Mouse (Mus musculus) naive thymus-derived CD4-positive, alpha-beta T cell, adult 2 months (primary cell): Measurements from ENCODE around the gene Fan1.

Experiments used
- DNase-seq: peaks from one replicate; pipeline ENCODE4 v3.0.0-alpha.2; 2011; ENCODE audit warnings: low read depth

The Fan1 gene

DNA sequence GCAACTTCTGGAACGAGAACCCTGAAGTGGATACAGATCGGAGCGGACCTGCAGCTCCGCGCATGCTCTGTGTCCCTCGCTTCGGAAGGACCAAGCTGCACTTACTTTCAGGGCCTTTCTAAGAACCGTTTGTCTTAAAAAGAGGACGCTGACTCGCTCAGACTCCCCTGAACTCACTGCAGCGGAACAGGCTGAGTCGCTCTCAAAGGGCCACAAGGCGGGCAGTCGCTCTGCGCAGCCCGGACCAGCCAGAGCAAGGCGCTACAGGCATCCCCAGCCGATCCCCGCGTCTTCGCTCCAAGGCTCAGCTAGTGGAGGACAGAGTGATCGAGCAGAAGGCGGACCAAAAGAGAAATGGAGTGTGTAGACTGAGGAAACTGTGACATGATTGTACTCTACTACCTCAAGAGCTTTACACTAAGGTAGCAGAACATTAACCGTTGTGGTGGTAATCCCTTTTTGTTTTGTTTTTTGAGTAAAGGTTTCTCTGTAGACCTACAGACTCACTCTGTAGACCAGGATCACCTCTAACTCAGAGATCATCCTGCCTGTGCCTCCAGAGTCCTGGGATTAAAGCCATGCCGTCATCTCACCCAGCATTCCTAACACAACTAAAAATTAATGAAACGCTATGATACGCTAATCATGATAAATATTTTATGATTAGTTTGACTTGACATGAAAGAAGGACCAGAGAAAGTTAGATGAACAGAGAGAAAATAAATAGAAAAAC is at the start of gene Fan1:
Gene Fan1, minus strand, starts transcription at position 266 of the 733 bp plus-strand sequence.
- DNase-seq = peak; percentile 93

DNA sequence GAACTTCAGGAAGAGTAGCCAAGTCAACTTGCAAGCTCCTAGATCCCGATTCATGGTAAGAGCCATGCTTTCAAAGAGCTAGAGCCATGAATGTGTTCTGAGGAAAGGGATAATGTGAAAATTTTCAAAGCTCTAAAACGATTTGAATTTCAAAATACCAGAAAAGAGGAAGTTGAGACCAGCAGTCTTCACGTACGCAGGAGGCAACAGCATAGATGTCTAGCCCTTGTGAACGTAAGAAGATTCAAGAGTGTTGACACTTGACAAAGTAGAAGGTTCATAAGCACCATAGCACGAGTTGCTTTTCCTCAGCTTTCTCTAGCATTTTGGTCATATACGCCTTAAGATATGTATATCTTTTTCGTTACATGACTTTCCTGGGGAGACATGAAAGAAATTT is 30.1 kb upstream of the Fan1 start:
- no peak for DNase-seq

DNA sequence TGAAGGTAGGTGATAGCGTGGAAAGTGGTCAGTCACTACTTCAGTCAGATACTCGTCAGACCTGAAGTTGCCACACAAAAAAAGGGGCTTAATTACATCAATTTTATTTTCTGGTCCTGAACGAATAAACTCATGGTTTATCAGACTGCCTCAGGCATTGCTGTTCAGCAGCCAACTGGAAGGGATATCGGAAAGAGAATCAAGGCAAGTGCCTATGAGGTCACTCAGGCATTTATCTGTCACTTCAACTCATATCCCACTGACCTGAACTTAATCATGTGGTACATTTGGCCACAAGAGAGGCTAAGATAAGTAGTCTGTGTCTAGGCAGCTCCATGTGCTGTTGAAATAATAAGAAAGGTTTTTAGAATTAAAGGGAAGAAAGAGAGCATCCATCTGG is 28.6 kb upstream of the Fan1 start:
- DNase-seq = no peak

DNA sequence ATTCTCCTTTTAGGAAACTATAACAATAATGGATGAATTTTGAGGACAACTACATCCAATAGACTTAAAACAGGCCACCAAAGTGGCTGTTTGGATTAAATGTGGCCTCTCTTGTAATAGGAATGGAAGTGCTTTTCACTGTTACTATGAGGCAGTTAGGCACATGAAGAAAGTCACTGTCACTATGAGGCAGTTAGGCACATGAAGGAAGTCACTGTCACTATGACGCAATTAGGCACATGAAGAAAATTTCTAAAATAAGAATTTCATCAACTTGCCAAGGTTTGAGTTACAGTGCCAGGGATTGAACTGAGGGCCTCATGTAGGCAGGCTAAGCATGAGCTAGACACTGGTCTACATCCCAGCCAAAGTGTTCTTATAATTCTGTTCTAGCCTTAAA is 26.8 kb upstream of the Fan1 start:
- no peak for DNase-seq

DNA sequence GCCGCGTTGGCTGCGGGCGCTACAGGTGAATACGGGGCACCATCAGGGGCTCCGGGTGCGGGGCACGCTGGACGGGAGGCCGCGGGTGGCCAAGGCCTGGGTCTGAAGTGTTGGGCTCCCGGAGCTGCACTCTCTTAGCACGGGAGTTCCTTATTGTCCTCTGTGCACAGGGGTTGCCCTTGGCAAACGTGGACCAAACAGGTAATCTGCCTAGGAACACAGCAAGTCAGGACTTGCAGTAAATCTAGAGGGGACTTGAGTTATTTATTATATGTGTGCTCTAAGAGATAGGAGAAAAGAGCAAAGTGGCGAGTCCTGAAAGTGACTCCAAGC is 18.9 kb upstream of the Fan1 start:
- no peak for DNase-seq

DNA sequence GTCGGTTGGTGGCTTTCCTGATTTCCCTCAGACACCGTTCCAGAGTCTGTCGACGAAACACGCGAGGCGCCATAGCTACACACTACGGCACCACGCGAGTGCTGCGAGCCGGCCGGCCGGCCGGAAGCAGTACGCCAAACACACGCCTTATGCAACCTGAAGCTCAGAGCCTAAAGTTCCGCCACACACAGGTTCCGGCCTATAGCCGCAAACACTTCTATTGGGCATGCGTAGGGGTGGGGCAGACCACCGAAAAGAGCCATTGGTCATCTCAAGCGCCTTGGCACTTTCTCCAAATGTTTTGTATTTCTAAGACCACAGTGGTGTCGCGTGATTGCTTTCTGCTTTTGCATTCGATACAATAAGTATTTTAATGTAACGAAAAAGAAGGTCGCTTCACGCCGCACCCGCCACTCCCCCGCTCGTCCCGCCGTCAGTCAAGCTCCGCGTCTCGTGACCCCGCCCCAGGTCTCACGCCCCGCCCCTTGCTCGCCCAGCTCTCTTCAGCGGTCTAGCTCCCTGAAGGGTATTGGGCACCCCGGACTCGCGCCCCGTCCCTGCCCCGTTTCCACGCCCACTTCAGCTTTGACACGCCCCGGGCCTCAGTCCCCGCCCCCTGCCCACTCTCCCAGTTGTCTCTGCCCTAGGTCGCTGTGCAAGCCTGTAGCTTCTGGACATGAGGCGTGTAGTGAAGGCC is 18.4 kb upstream of the Fan1 start, which contains the start of the genes Mphosph10 and Mcee:
Gene Mphosph10, minus strand, starts transcription at position 147 of the 697 bp plus-strand sequence.
Gene Mcee, plus strand, starts transcription at position 486 of the 697 bp plus-strand sequence.
- peak; percentile 96 for DNase-seq

DNA sequence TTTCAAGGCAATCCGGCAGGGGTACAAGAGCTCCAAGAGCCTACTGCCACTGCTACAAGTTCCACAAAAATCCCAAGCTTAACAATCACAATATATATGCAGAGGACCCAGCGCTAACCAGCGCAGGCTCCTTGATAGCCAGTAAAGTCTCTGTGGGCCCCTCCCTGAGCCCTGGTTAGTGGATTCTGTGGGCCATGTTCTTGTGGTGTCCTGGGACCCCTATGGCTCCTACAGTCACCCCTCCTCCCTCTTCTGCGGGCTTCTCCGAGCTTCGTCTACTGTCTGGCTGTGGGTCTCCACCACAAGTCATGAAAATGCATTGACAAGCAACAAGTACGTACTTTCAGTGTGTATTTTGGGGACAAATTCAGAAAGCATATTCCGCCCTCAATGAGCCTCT is 17.6 kb upstream of the Fan1 start:
- no peak for DNase-seq

DNA sequence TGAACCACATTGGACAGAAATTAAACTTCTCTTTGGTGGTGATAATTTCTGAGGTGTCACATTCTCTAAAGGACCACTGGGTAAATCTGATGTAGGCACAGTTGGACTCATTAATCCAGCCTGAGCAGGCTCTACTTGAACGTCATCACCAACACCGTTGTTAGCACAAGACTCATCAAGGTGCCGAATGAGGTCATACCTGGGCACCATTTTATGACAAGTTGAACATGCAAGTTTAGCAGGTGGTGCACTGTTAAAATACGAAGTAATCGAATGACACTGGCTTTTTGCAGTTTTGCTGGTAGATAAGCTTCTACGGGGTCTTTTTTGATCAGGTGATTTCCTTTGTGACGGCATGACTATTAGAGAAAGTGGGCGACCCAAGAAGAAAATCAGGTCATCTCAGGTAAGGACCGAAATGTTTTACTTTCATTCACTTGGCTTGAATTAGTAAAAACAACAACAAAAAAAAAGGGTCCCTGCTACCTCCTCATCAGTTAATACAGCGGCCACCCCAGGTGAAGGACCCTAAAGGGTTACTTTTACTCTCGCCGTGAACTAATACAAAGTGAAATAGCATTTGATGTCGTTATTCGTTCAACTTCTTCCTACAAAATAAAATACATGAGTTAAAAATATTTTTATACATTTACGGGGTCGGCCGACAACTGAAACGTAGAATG is 607 bp downstream of the Fan1 start:
- DNase-seq = peak; percentile 66

DNA sequence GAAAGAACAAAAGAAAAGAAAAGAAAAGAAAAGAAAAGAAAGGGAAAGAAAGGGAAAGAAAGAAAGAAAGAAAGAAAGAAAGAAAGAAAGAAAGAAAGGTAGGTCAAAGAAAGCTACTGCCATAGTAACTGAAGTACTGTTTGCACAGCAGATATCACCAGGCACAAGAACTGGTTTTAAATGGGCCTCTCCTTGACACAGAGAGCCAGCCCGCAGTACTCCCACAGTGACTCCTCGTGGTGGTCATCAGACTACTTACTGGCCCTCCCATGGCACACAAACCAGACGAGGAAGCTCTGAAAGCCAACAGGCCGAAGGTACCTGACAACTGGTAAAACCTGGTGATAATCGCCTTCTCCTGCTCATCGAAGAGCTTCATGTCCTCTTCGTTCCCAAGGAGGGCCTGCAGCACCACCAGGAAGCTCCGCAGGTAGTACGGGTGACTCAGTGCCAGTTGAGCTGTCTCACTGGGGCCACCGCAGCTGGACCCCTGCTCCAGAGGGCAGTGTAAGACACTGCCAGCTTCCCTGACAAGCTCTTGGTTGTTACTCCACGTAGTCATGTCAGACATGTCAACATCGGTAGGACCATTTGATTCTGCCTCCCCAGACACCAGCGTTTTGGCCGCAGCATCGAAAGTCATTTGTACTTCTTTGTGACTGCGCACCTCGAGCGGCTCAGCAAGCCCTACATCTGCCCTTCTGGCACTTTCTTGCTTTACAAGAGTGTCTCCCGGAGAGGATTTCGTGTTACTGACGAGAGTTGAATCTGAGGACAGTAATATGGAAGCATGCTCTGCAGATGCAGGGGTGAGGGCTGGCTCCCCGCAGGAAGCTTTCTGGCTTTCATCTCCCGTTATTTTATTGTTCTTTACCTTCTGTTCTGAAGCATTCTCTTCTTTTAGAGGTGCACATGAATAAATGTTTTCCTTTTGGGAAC is 1.7 kb downstream of the Fan1 start:
- no peak for DNase-seq

DNA sequence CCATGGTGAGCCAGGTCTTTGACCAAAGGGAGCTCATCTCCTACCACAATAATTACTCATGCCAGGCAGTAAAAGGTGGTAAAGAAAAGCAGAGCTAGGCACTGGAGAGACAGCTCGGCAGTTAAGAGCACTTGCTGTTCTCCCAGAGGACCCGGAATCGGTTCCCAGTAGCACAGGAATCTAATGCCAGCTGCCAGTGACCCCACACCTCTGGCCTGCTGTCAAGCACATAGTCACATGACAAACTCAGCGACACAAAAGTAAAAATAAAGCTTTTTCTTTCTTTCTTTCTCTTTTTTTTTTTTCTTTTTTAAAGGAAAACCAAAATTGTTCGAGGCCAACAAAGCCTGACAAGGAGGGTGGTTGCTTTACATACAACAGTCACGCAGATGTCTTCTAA is 4.1 kb downstream of the Fan1 start:
- no peak for DNase-seq

DNA sequence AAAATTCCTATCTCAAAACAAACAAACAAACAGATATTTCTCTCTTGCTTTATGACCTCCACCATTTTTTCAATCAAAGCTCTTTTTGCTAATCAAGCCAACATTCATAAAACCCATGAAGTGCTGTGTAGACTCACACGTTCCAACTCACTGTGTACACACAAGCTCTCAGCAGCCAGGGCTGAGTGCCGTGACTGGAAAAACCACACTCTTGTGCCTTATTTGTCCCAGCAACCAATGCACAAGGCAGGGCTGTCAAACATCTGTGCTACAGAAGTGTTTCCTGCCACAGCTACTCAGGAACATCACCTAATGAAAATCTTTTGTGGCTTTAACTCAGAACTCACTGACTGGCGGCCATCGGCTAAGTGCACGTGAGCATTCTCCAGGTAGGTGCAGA is 8.0 kb downstream of the Fan1 start:
- DNase-seq = no peak

DNA sequence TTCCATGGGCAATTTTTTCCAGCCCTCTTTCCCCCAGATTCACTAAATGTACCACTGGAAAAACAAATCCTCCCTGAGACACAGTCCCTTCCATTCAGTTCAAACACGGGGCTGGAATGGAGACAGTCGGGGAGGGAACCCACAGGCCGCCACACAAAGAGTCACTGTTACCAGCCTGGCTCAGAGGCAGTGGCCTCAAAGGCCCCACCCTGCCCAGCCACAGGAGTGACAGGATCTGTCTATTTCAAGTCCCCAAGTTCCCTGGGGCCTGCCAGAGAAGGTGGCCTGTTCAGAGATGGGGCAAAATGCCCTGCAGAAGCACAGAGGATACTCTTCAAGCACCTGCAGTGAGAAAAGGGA is 13.3 kb downstream of the Fan1 start:
- no peak for DNase-seq

DNA sequence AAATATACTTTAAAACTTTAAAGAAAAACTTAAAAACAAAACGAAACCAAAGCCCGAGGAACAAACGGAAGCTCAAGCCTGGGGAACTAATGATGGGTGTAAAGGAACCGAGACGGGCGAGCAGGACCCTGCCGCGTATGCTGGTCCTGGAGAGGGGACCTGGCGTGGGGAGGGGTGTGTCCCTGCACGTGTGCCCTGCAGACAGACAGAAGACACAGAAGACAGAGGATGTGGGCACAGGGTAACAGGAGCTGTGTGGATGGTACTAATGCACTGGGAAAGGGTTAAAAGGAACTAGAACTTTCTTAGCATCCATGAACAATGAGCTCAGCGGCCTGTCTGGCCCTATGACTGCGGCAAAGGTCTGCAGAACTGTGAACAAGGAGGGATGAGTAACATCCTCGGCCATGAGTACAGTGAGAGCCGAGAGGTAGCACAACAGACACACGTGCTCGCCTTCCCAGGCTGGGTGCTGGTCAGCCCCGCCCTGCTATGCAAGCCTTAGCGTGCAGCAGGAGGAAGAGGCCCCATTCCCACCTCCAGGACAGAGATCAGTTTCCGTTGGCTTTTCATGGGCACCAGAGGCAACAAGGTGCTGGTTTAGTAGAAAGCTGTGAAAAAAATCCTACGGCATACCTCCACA is 13.8 kb downstream of the Fan1 start:
- DNase-seq = no peak

DNA sequence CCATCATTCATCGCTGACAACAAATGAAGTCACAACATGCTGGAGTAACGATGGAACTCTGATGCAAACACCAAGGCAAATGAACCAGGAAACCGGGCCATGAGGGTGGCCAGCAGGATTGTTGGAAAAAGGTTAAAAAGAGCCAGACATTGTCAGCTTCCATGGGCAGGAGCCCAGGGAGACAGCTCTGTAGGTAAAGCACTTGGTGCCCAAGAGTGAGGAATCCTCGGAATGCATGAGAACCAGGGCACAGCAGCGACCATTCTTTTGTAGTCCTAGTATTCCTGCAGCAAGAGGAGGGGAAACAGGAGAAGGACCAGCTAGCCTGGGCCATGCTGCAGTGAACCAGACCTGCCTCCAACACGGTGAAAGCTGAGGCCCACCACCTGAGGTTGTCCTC is 15.2 kb downstream of the Fan1 start:
- no peak for DNase-seq

DNA sequence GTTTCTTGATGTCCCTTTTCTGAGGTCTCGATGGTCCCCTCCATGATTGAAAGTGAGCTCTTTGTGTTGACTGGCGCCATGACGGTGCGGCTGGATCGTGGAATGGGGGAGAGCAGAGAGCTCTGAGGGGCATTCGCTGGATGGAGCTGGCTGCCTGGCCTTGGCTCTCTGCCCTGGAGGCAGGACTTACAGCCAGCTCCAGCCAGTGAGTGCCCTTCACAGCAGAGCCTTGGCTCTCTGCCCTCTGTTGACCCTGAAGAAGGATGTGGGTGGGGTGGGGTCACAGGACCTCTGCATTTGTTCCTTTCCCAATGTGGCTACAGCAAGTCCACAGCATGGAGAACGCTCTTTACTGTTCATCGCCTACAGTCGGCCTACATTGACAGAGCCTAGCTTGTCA is 16.5 kb downstream of the Fan1 start:
- no peak for DNase-seq

DNA sequence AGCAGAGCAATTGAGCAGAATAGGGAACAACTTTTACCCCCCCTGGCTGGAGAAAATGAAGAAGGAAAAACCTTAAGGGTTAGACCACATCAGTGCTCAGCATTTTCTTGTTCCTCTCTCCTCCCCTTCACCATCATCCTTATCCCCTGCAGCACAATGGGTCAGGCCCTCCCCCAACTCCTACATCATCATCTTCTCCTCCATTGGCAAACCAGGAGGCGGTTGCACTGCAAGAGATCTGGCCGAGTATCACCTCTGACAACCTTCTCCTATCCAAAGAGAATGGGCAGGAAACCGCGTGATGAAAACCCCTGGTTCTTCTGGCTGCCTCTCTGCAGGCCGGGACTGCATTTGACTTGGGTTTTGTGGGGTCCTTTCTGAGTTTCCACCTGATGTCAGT is 17.2 kb downstream of the Fan1 start:
- no peak for DNase-seq

DNA sequence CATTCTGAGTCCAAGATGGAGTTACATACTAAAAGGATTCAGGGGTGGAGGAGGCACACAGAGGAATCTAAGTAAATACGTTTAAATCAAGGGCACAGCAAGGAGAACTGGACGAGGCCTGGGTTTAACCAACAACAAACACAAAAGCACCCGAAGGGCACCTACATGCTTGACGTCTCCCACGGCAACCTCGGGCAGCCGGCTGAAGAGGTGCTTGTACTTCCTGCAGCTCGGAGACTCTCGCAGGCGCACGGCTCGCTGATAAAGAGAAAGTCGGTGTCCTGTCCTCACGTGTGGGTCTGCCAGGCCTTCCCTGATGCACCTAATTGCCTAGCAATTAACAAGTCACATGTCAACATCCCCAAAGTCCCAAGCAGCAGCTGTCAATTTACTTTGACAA is 19.7 kb downstream of the Fan1 start:
- DNase-seq = no peak

DNA sequence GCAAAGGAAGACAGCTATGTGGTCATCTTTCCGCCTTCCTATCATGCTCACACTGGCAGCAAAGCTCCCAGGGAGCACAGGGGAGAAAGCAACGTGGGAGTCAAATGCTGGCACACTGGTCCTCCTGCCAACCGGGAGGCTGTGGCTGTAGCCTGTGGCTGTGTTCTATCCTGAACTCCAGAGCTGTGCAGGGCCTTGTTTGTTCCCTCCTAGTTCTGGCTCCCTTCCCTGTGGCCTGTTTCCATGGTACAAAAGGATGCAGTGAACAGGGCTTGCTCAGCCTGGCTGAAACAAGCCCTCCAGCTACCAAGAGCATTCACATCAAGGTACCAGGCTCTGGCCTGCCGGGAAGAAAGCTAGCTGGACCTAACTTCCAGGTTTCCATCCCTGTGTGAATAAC is 22.8 kb downstream of the Fan1 start:
- DNase-seq = no peak

DNA sequence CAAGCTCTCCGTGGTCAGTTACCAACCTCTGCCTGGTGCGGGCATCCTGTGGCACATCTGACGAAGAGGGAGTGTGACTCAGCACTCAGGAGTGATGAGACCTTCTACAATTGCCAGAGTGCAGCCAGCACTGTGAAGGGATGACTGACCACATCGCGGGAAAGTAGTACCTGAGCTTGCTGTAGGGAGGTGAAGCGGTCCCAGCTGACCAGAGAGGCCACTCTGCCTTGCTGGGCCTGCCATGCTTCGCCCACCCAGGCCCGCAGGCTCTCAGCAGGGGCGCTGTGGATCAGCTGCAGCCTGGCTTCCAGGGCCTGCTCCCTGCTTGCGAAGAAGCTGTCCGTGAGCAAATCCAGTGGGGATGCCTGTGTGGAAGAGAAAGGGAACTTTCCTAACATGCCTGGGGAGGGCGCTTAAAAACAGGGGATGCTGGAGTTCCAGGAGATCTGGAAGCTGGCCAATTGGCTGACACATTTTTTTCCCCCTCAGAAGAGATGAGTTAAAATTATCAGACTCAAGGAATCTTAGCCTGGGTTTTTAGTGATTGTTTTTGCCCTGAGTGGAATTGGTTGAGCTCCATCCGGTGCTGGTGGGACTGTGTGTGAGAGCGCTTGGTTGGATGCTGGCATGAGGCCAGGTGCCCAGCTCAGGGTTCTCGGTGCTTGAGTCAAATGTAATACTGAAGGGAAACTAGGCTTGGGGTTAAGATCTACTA is 24.6 kb downstream of the Fan1 start:
- no peak for DNase-seq

DNA sequence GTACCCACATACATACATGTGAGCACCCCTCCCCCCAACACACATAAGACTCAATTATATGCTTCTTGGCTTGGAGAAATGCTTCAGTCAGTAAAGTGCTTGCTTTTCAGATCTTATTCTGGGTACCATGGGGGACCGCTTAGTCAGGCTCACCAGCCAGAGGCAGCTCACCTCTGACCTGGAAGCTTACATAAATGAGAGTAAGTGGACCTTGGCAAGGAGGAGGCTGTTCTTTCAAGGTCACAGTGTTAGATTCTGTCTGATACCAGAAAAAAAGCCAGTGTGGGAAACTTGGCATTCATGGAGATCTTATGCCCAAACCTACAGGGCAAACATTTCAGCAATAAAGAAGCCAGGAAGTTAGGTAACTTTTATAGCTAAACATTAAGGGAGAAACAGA is 26.1 kb downstream of the Fan1 start:
- no peak for DNase-seq

DNA sequence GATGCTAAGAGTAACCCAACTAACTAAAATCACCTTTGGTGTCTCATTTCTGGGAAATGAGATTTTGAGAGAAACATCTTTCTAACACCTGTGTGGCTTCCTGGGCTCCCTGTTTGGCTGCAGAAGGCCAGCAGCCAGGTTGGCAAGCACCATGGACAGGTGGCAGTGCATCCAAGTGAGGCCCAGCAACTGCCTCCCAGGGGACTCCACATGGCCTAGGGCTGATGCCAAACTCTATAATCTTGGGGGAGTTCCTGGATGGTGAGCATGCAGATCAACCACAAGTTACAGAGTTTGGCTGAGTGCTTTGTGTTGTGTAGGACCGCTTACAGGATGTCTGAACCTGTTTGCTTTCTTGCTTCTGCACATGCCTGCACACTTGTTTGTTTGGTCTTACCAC is 41.2 kb downstream of the Fan1 start:
- no peak for DNase-seq
